Comparison of ENCODE assay signal across 19 mouse cellular contexts in the genomic region with DNA sequence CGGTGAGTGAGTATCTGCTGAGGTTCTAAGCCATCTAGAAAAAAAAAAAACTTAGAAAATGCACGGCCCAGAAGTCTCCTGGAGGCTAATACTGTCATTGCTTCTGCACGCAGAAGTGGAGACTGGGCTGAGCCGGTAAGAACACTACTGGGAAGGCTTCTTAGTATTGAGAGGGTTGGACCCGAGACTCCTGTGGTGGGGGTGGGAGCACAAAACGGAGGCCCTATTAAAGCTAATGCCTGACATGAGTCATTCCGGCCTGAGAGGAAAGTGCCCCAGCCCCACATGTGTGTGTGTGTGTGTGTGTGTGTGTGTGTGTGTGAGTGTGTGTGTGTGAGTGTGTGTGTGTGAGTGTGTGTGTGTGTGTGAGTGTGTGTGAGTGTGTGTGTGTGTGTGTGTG. TPM values are rescaled to one million over a fixed set of nuclear protein-coding genes. Genes with fewer than 3 reads are reported as not detected.
DNase-seq lines count a peak whose midpoint lies in the region; ATAC-seq and TF ChIP-seq lines count a peak whose summit lies in the region.
"Had no signal": no experiment of that assay in that cellular context is flagged by ENCODE, and none has a peak within 500 bp of the region (broad histone marks: within the 10 kb centered on the region; RNA-seq: fewer than 3 reads in every experiment).

No protein-coding gene starts in this region.

- H3K4me2 ChIP-seq in heart, postnatal 0 days (ENCODE audit: low read depth, low read length), result no peak overlapping the region
- H3K4me2 ChIP-seq: limb, embryonic 12.5 days had no signal

- no peak for TF ChIP-seq CTCF in gastrocnemius, adult 2 months (IDR thresholded peaks at IDR 0.05)
- TF ChIP-seq CTCF in heart, postnatal 0 days (IDR thresholded peaks at IDR 0.05; ENCODE audit: low read depth), result no peak

- no peaks in the 10 kb centered on the region for H3K9me3 ChIP-seq in heart, postnatal 0 days (replicated peaks; ENCODE audit: control insufficient read depth, low read length)
- H3K9me3 ChIP-seq: hindbrain, embryonic 10.5 days; limb, embryonic 12.5 days; megakaryocyte, embryonic 14.5 days had no signal

- peak overlapping the region; percentile 84 for H3K27ac ChIP-seq in gastrocnemius, adult 2 months
- 0 out of 2 replicates have a peak overlapping the region, but pooled peaks have one; percentile 39 for H3K27ac ChIP-seq in heart, postnatal 0 days (ENCODE audit: low read depth)

- no peak for DNase-seq in gastrocnemius, adult 2 months
- DNase-seq in gastrocnemius, postnatal 25 days, result no peak
- DNase-seq in kidney, postnatal 10 days, result peak; percentile 32
- no peak for DNase-seq in kidney, postnatal 14 days
- peak; percentile 51 for DNase-seq in Muller cell, postnatal 12 days (ENCODE audit: inconsistent ontology term)
- DNase-seq in heart, postnatal 0 days (ENCODE audit: low spot score), result peak; percentile 32
- DNase-seq in adrenal gland, postnatal 36 days, result no peak
- DNase-seq in left cerebral cortex, adult 8-10 months (ENCODE audit: low spot score in 2 of 2), result no peak
- DNase-seq: adrenal gland, postnatal 25 days; cerebellum, adult 18-20 months; layer of hippocampus, adult 9-11 months; lung, adult 18-20 months; right cerebral cortex, postnatal 4 days; thymus, postnatal 25 days had no signal

- 0 out of 2 replicates have a peak, but pooled peaks cover 4% of the 10 kb centered on the region for H3K36me3 ChIP-seq in heart, postnatal 0 days (replicated peaks; ENCODE audit: control insufficient read depth, insufficient read depth, low read length)
- H3K36me3 ChIP-seq: limb, embryonic 12.5 days had no signal

- H3K27me3 ChIP-seq in heart, postnatal 0 days (ENCODE audit: control insufficient read depth, insufficient read depth, low read length), result no peaks in the 10 kb centered on the region

- no peak for TF ChIP-seq EP300 in heart, postnatal 0 days (IDR thresholded peaks at IDR 0.05; ENCODE audit: low read depth)

- intact Hi-C loops in gastrocnemius, adult 2 months (cut with DNase I), result no loop called here

- H3K4me3 ChIP-seq in gastrocnemius, adult 2 months, result no peak overlapping the region
- H3K4me3 ChIP-seq in heart, postnatal 0 days (ENCODE audit: low read depth, low read length), result no peak overlapping the region
- H3K4me3 ChIP-seq: hindbrain, embryonic 10.5 days; limb, embryonic 12.5 days; megakaryocyte, embryonic 14.5 days had no signal

- ATAC-seq in heart, postnatal 0 days (ENCODE audit: insufficient read depth, low read depth), result peak; percentile 24; the same call in 1 of the 2 replicates
- ATAC-seq: CD4-positive, CD25-positive, alpha-beta regulatory T cell, adult 4 months; intestine, postnatal 0 days had no signal

- WGBS in heart, postnatal 0 days, result 58% methylated on average over 7 of the region's 7 CpGs

- H3K9ac ChIP-seq in heart, postnatal 0 days (replicated peaks; ENCODE audit: low read depth, low read length), result no peak overlapping the region
- H3K9ac ChIP-seq: limb, embryonic 12.5 days had no signal

- H3K4me1 ChIP-seq in heart, postnatal 0 days (ENCODE audit: control insufficient read depth, insufficient read depth), result peaks cover 7% of the 10 kb centered on the region; the same call in 1 of the 2 replicates

RNA-seq across cellular contexts. Expression of gene Mxra7, which starts 20.7 kb away (rescaled TPM):
- total RNA-seq in gastrocnemius, adult 2 months (2021), result 10 to 100 TPM in 1 of 2 experiments, 1 to 10 TPM in 1; 6.7 to 12.7 TPM
- 10 to 100 TPM; 13.2 to 14.7 TPM for total RNA-seq in gastrocnemius, postnatal 25 days (2021)
- total RNA-seq in heart, postnatal 0 days (2014; rRNA removed; ENCODE audit: low replicate concordance), result 6.3 and 17.9 TPM in 2 replicates
- polyA plus RNA-seq in heart, postnatal 0 days (2015; fragmentation: Nextera tagmentation; extraction: Ambion mirVana), result 20.0 and 21.7 TPM in 2 replicates
- total RNA-seq in adrenal gland, postnatal 36 days (2021), result 10 to 100 TPM; 38.6 to 52.5 TPM
- 10 to 100 TPM; 20.0 to 23.0 (median 22.2) TPM for total RNA-seq in left cerebral cortex, adult 8-10 months (2022)
- polyA plus RNA-seq: CD4-positive, CD25-positive, alpha-beta regulatory T cell, adult 4 months had no signal

RNA-seq across cellular contexts. Expression of gene St6galnac1, which starts 31.8 kb away (rescaled TPM):
- not detected for total RNA-seq in gastrocnemius, adult 2 months (2021)
- not detected for total RNA-seq in gastrocnemius, postnatal 25 days (2021)
- total RNA-seq in heart, postnatal 0 days (2014; rRNA removed; ENCODE audit: low replicate concordance), result not detected in 2 replicates
- not detected in 2 replicates for polyA plus RNA-seq in heart, postnatal 0 days (2015; fragmentation: Nextera tagmentation; extraction: Ambion mirVana)
- total RNA-seq in adrenal gland, postnatal 36 days (2021), result under 1 TPM in 1 of 2 experiments, not detected in 1; 0.33 TPM
- not detected for total RNA-seq in left cerebral cortex, adult 8-10 months (2022)
- total RNA-seq: adrenal gland, postnatal 25 days had no signal
- polyA plus RNA-seq: hindbrain, embryonic 10.5 days; limb, embryonic 12.5 days had no signal

RNA-seq across cellular contexts. Expression of gene Mettl23, which starts 36.0 kb away (rescaled TPM):
- total RNA-seq in gastrocnemius, adult 2 months (2021), result 10 to 100 TPM; 35.4 to 42.9 TPM
- total RNA-seq in gastrocnemius, postnatal 25 days (2021), result 10 to 100 TPM; 33.1 to 36.7 TPM
- total RNA-seq in heart, postnatal 0 days (2014; rRNA removed; ENCODE audit: low replicate concordance), result 39.2 and 63.2 TPM in 2 replicates
- 77.1 and 77.6 TPM in 2 replicates for polyA plus RNA-seq in heart, postnatal 0 days (2015; fragmentation: Nextera tagmentation; extraction: Ambion mirVana)
- 10 to 100 TPM; 31.2 to 36.2 TPM for total RNA-seq in adrenal gland, postnatal 36 days (2021)
- total RNA-seq in left cerebral cortex, adult 8-10 months (2022), result 10 to 100 TPM; 20.2 to 24.3 (median 22.2) TPM

RNA-seq across cellular contexts. Expression of gene Jmjd6, which starts 36.1 kb away (rescaled TPM):
- 10 to 100 TPM; 21.7 to 30.4 TPM for total RNA-seq in gastrocnemius, adult 2 months (2021)
- 10 to 100 TPM; 20.6 to 22.1 TPM for total RNA-seq in gastrocnemius, postnatal 25 days (2021)
- total RNA-seq in heart, postnatal 0 days (2014; rRNA removed; ENCODE audit: low replicate concordance), result 24.8 and 29.6 TPM in 2 replicates
- 35.3 and 43.1 TPM in 2 replicates for polyA plus RNA-seq in heart, postnatal 0 days (2015; fragmentation: Nextera tagmentation; extraction: Ambion mirVana)
- 10 to 100 TPM; 33.0 to 46.7 TPM for total RNA-seq in adrenal gland, postnatal 36 days (2021)
- 10 to 100 TPM; 26.6 to 30.4 (median 28.8) TPM for total RNA-seq in left cerebral cortex, adult 8-10 months (2022)

RNA-seq across cellular contexts. Expression of gene Mfsd11, which starts 45.1 kb away (rescaled TPM):
- 10 to 100 TPM; 21.5 to 23.9 TPM for total RNA-seq in gastrocnemius, adult 2 months (2021)
- 10 to 100 TPM; 21.3 to 23.5 TPM for total RNA-seq in gastrocnemius, postnatal 25 days (2021)
- 23.2 and 46.3 TPM in 2 replicates for total RNA-seq in heart, postnatal 0 days (2014; rRNA removed; ENCODE audit: low replicate concordance)
- polyA plus RNA-seq in heart, postnatal 0 days (2015; fragmentation: Nextera tagmentation; extraction: Ambion mirVana), result 44.5 and 49.7 TPM in 2 replicates
- total RNA-seq in adrenal gland, postnatal 36 days (2021), result 10 to 100 TPM; 33.7 to 35.2 TPM
- total RNA-seq in left cerebral cortex, adult 8-10 months (2022), result 10 to 100 TPM; 40.9 to 46.2 (median 43.0) TPM

Comparison
In these comparisons a context has a peak if more than half of its experiments do, and no peak if none do; other contexts are left out.
1. DNase-seq: peak in kidney, postnatal 10 days (single experiment), Muller cell, postnatal 12 days (single experiment) and heart, postnatal 0 days (single experiment); none in gastrocnemius, adult 2 months (single experiment), gastrocnemius, postnatal 25 days (single experiment), kidney, postnatal 14 days (single experiment), adrenal gland, postnatal 36 days (0 of 2) and left cerebral cortex, adult 8-10 months (0 of 2).